Mouse (Mus musculus): ENCODE data around the gene Otop3. TPM values are rescaled to one million over a fixed set of nuclear protein-coding genes. Genes with fewer than 3 reads are reported as not detected.

Otop3 gene
- polyA plus RNA-seq, 1 experiment from 2014 or later = not detected

GRCm38 (mm10) chr11:115391358-115391757 is 56.8 kb downstream of the Otop3 start:
- 93% methylated on average over 7 of the region's 7 CpGs for WGBS
- H3K4me1 ChIP-seq = peaks cover 13% of the 10 kb centered on the region
- peaks cover 80% of the 10 kb centered on the region for H3K36me3 ChIP-seq (replicated peaks)
- no peaks in the 10 kb centered on the region for H3K9me3 ChIP-seq
- H3K27ac ChIP-seq (replicated peaks) = no peak overlapping the region
- peaks cover 13% of the 10 kb centered on the region for H3K27me3 ChIP-seq (replicated peaks; ENCODE audit: low read depth, poor library complexity, severe bottlenecking)
- no peak overlapping the region for H3K4me3 ChIP-seq
- DNase-seq (ENCODE audit: low spot score) = no peak

DNA sequence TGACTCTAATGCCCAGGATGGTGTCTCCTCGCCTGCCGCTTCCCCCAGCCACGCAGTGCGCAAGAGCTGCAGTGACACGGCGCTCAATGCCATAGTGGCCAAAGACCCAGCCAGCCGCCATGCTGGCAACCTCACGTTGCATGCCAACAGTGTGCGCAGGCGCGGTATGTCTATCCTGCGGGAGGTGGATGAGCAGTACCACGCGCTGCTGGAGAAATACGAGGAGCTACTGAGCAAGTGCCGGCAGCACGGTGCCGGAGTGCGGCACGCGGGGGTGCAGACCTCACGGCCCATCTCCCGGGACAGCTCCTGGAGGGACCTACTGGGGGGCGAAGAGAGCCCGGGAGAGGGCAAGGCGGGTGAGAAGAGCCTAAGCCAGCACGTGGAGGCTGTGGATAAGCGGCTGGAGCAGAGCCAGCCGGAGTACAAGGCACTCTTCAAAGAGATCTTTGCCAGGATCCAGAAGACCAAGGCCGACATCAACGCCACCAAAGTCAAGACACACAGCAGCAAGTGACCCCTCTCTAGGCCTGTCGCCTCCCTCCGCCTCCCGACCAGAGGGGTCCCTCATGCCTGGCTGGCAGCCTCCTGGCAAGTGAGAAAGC is 59.3 kb downstream of the Otop3 start:
- Histone ChIP-seq H3K4me3 (peak overlapping the region; percentile 22; the same call in 1 of the 2 replicates), H3K9me3 (no peaks in the 10 kb centered on the region), H3K4me1 (peaks cover 13% of the 10 kb centered on the region), H3K27me3 (replicated peaks; ENCODE audit: low read depth, poor library complexity, severe bottlenecking) (peaks cover 13% of the 10 kb centered on the region), H3K36me3 (replicated peaks) (peaks cover 72% of the 10 kb centered on the region), H3K27ac (replicated peaks) (no peak overlapping the region)
- 68% methylated on average over 34 of the region's 34 CpGs for WGBS
- peak; percentile 21 for DNase-seq (ENCODE audit: low spot score)

Other genes with a start within 250 kb of the Otop3 start
- gene Rab37, start 243.3 kb upstream of the Otop3 start, polyA plus RNA-seq (2016; fragmentation: Nextera tagmentation; extraction: Ambion mirVana) = 1.2 and 2.2 TPM in 2 replicates
- gene Cd300lf, start 200.7 kb upstream of the Otop3 start, polyA plus RNA-seq (2016; fragmentation: Nextera tagmentation; extraction: Ambion mirVana) = 0.19 TPM in 1 of 2 replicates, not detected in the other
- 39.2 and 42.5 TPM in 2 replicates for gene Slc9a3r1, start 171.4 kb upstream of the Otop3 start, polyA plus RNA-seq (2016; fragmentation: Nextera tagmentation; extraction: Ambion mirVana)
- 10.1 and 10.3 TPM in 2 replicates for gene Tmem104, start 147.2 kb upstream of the Otop3 start, polyA plus RNA-seq (2016; fragmentation: Nextera tagmentation; extraction: Ambion mirVana)
- gene Nat9, start 146.9 kb upstream of the Otop3 start, polyA plus RNA-seq (2016; fragmentation: Nextera tagmentation; extraction: Ambion mirVana) = 18.2 and 18.4 TPM in 2 replicates
- 0.06 and 0.07 TPM in 2 replicates for gene Grin2c, start 67.5 kb upstream of the Otop3 start, polyA plus RNA-seq (2016; fragmentation: Nextera tagmentation; extraction: Ambion mirVana)
- gene Fdxr, start 57.7 kb upstream of the Otop3 start, polyA plus RNA-seq (2016; fragmentation: Nextera tagmentation; extraction: Ambion mirVana) = 17.6 and 18.1 TPM in 2 replicates
- gene Fads6, start 37.1 kb upstream of the Otop3 start, polyA plus RNA-seq (2016; fragmentation: Nextera tagmentation; extraction: Ambion mirVana) = 0.27 and 0.62 TPM in 2 replicates
- gene Otop2, start 27.6 kb upstream of the Otop3 start, polyA plus RNA-seq (2016; fragmentation: Nextera tagmentation; extraction: Ambion mirVana) = not detected in 2 replicates
- gene Ush1g, start 12.7 kb upstream of the Otop3 start, polyA plus RNA-seq (2016; fragmentation: Nextera tagmentation; extraction: Ambion mirVana) = 0.04 TPM in 2 replicates
- 8.6 and 9.6 TPM in 2 replicates for gene Hid1, start 33.0 kb downstream of the Otop3 start, polyA plus RNA-seq (2016; fragmentation: Nextera tagmentation; extraction: Ambion mirVana)
- 15.6 and 16.4 TPM in 2 replicates for gene Cdr2l, start 47.2 kb downstream of the Otop3 start, polyA plus RNA-seq (2016; fragmentation: Nextera tagmentation; extraction: Ambion mirVana)
- gene Mrpl58, start 69.0 kb downstream of the Otop3 start, polyA plus RNA-seq (2016; fragmentation: Nextera tagmentation; extraction: Ambion mirVana) = 221 and 228 TPM in 2 replicates
- gene Atp5h, start 85.2 kb downstream of the Otop3 start, polyA plus RNA-seq (2016; fragmentation: Nextera tagmentation; extraction: Ambion mirVana) = 880 and 890 TPM in 2 replicates
- 14.8 and 17.3 TPM in 2 replicates for gene Kctd2, start 85.4 kb downstream of the Otop3 start, polyA plus RNA-seq (2016; fragmentation: Nextera tagmentation; extraction: Ambion mirVana)
- gene Trim80, start 105.8 kb downstream of the Otop3 start, polyA plus RNA-seq (2016; fragmentation: Nextera tagmentation; extraction: Ambion mirVana) = 0.15 TPM in 1 of 2 replicates, not detected in the other
- 0.28 and 0.34 TPM in 2 replicates for gene Slc16a5, start 127.7 kb downstream of the Otop3 start, polyA plus RNA-seq (2016; fragmentation: Nextera tagmentation; extraction: Ambion mirVana)
- gene Armc7, start 140.9 kb downstream of the Otop3 start, polyA plus RNA-seq (2016; fragmentation: Nextera tagmentation; extraction: Ambion mirVana) = 9.0 and 9.9 TPM in 2 replicates
- gene Nt5c, start 157.1 kb downstream of the Otop3 start, polyA plus RNA-seq (2016; fragmentation: Nextera tagmentation; extraction: Ambion mirVana) = 90.9 and 92.2 TPM in 2 replicates
- gene Jpt1, start 179.7 kb downstream of the Otop3 start, polyA plus RNA-seq (2016; fragmentation: Nextera tagmentation; extraction: Ambion mirVana) = 592 and 614 TPM in 2 replicates
- 1,425 and 1,473 TPM in 2 replicates for gene Sumo2, start 201.5 kb downstream of the Otop3 start, polyA plus RNA-seq (2016; fragmentation: Nextera tagmentation; extraction: Ambion mirVana)
- gene Nup85, start 229.7 kb downstream of the Otop3 start, polyA plus RNA-seq (2016; fragmentation: Nextera tagmentation; extraction: Ambion mirVana) = 252 and 253 TPM in 2 replicates